Mouse (Mus musculus) C2C12 (cell line): Measurements from ENCODE around the gene Mettl26.

Experiments used
- CEBPB ChIP-seq: IDR thresholded peaks from one replicate; pipeline ENCODE4 v1.6.1; 2011; ENCODE audit warnings: low read depth, mild to moderate bottlenecking, control low read depth, moderate library complexity
- CTCF ChIP-seq: IDR thresholded peaks from one replicate; pipeline ENCODE4 v1.5.1; 2011; ENCODE audit not compliant: control insufficient read depth, insufficient read depth, insufficient read length
- FOSL1 ChIP-seq: IDR thresholded peaks from one replicate; pipeline ENCODE4 v1.8.0; 2011; ENCODE audit warnings: mild to moderate bottlenecking, low read length; ENCODE audit not compliant: poor library complexity, insufficient read depth, severe bottlenecking
- MAX ChIP-seq: IDR thresholded peaks from one replicate; pipeline ENCODE4 v1.6.1; 2011; ENCODE audit warnings: mild to moderate bottlenecking, control low read depth
- MYOD1 ChIP-seq: IDR thresholded peaks from one replicate; pipeline ENCODE4 v1.6.1; 2011; ENCODE audit warnings: low read depth; ENCODE audit not compliant: control insufficient read depth, insufficient read length
- USF1 ChIP-seq: IDR thresholded peaks from one replicate; pipeline ENCODE4 v1.6.1; 2011; ENCODE audit warnings: low read depth, mild to moderate bottlenecking, control low read depth, moderate library complexity

- TF ChIP-seq CTCF = no peak
- no peak for TF ChIP-seq USF1
- TF ChIP-seq FOSL1 = no peak
- TF ChIP-seq MAX = no peak
- TF ChIP-seq MYOD1 = no peak
- TF ChIP-seq CEBPB = no peak
These were observed 8.7 kb upstream of the Mettl26 start for GRCm38 (mm10) chr17:25866172-25866571.
